Mouse (Mus musculus): ENCODE measurements around the gene Dlx2.

Gene Dlx2

DNA sequence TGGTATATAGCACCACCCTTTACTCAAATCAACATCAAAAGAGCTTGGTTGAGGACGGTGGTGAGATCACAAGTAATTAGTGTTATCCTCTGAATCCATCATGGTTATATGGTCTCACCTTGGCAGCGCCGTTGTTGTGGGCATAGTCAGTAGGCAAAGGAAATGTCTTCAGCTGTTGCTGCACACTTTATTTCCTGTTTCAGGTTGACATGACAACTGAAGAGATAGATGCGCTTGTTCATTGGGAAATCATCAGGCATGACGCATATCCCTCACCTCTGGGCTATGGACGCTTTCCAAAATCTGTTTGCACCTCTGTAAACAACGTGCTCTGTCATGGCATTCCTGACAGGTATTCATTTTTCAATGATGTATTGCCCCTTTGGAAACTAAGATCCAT lies 35.3 kb downstream of the Dlx2 start:
- in situ Hi-C loops (cut with MboI), result no loop called here

- in situ Hi-C loops (cut with MboI), result no loop called here
Observed at GRCm38 (mm10) chr2:71504852-71505251, 41.7 kb downstream of the Dlx2 start.

DNA sequence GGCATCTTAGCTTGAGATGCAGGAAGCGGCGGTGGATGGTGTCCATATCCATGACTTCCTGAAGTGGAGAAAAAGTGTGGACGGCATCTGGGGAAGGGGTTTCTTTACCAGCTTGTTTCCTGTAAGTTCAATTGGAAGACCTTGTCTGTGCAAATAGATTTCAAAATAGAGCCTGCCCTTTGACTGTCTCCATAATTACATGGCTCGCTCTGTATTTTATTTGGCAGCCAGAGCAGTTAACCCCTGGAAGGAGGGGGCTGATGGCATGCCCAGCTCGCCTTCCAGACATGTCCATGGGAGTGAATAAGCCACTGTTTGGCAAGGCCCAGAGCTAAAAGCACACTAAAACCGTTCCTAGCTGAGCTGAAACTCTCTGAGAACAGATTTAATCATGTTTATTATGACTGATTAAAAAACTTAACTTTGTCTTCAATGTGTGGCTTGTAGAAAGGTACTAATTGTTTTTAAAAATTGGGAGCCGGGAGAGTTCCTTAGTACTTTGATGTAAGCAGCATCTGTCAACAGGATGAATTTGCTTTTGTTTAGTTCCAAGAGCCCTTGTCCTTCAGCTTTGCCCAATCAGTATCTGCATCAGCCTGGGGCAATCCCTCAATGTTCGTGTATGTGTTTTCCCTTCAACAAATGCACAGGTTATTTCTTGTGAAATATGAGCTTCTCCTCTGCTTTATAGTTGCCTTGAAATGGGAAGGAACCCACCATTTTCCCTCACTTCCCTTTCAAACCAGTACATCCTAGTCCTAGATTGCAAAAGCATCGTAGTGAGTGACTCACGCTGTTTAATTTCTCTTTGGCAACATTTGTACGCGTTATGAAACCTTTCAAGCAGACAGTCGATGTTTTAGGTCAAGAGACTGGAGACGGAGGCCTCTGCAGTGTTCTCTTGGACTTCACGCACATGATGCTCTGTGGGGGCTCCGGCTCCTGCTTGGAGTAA lies 47.0 kb downstream of the Dlx2 start:
- in situ Hi-C loops (cut with MboI), result no loop called here

DNA sequence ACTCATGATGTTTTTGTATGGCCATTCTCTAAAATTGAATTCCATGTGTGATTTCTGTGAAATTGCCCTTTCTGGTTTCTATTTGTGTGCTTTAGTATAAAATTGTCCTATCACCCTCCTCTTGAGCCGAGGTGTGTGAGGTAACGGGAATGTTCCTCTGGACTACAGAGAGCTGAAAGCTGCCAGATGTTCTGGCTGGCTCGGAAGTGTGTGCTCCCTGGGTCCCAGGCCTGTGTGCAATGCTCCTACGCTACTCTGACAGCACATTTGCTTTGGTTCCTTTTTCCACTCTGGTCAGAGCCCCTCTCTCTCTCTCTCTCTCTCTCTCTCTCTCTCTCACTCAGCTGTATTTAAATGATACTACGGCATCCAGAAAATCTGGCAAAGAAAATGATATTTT lies 49.4 kb downstream of the Dlx2 start:
- in situ Hi-C loops (cut with MboI), result no loop called here

DNA sequence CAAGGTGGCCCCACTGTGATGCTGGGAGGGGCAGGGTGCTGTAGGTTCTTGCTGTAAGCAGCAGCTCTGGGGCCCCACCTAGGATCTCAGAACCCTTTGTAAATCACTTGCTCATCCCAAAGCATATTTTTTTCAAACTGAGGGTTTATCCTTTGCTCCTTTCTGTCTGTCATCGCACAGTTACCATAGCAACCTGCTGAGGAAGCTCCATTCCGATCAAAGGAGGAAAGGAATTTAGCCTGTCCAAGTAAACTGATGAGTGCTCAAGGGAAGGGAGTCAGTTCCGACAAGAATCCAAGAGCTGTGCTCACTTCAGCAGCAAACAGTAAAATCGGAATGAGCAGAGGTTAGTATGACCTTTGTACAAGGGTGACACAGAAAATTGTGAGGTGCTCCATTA lies 51.6 kb downstream of the Dlx2 start:
- in situ Hi-C loops (cut with MboI), result no loop called here

DNA sequence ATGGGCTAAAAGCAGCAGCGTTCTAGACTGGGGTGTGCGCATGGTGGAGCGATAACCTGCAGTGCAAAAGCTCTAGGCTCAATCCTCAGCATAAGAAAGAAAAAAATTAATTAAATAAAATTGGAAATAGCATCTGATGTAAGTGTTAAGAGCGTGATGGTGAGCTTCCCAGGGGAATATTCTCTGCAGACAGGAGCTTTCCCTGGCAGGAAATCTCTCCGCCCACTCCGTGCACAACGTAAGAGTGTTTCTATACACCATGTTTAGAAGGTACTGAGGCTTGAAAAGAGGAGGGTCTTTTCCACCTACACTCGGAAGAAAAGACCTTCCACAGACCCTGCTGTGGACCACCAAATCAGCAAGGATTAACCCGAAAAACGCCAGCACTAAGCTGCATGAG lies 52.1 kb downstream of the Dlx2 start:
- in situ Hi-C loops (cut with MboI), result no loop called here

Measured in mature B cell (primary cell).